Mouse (Mus musculus): ENCODE results near the gene Vwa8.

Vwa8 gene

DNA sequence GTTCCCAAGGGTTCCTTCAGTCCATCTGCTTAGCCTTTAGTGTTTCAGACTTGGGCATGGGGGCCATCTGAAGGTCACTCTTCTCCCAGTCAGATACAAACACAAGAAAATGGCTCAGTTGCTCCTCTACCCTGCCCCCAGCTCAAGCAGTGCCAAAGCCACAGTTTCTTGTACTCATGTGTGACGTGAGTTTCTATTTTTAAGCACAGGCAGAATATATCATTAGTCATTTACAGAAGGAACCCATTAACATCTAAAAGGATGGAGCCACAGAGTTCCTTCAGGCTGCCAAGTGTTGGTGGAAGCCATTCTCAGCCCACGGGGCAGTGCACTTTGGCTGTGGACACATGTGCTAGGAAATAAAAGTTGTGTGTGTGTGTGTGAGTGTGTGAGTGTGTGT is 240.6 kb downstream of the Vwa8 start:
- DNase-seq (ENCODE audit: low spot score), result no peak

- DNase-seq (ENCODE audit: low spot score), result no peak
These were observed 248.3 kb downstream of the Vwa8 start for GRCm38 (mm10) chr14:79097181-79097580.

- DNase-seq (ENCODE audit: low spot score), result peak; percentile 57
These were observed 258.0 kb downstream of the Vwa8 start for GRCm38 (mm10) chr14:79106655-79107515.

DNA sequence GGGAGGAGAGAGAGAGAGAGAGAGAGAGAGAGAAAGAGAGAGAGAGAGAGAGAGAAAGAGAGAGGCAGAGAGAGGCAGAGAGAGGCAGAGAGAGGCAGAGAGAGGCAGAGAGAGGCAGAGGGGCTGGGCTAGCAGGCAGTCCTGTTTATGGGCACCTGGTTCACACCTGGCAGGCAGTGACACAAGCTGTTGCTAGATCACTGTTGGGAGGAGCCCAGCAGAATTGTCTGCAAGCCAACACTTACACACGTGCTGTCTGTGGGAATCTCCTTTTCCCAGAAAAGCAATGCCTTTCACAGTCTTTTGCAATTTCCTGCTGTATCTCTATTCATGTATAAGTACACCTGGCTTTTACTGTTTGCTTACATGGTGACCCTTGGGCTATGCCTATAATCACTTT is 260.5 kb downstream of the Vwa8 start:
- no peak for DNase-seq (ENCODE audit: low spot score)

DNA sequence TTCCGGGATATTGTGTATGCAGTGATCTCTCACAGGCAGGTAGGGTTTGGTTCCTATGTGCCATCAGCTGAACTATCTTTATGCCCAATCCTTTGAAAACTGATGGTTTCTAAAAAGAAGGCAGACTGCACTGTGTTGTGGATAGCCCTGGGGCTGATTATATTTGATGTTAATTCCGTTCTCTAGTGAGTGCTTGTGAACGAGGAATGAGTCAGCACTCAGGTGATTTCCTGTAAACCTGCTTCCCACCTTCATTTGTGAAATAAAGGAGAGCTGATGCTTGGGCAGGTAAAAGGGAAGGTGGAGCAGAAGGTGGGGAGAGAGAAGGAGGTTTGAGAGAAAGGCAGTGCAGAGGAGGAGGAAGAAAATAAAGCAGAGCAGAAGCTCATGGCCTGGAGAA is 261.2 kb downstream of the Vwa8 start:
- DNase-seq (ENCODE audit: low spot score), result no peak

DNA sequence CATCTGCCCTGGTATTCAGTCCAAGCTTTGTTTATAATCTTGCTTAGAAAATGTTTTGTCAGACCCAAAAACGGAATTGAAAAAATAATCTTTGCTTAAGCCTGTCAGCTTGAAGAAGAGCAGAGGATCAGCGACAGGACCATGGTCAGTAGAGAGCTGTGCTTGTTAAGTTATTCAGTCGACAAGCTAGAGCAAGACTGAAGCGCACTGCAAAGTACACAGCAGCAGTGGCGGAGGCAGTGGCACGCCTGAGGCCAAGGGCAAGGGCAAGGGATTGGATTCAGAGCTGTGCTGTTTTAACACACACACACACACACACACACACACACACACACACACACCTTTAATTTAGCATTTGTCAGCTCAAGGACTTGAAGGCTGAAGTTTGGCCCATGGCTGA is 263.2 kb downstream of the Vwa8 start:
- no peak for DNase-seq (ENCODE audit: low spot score)

DNA sequence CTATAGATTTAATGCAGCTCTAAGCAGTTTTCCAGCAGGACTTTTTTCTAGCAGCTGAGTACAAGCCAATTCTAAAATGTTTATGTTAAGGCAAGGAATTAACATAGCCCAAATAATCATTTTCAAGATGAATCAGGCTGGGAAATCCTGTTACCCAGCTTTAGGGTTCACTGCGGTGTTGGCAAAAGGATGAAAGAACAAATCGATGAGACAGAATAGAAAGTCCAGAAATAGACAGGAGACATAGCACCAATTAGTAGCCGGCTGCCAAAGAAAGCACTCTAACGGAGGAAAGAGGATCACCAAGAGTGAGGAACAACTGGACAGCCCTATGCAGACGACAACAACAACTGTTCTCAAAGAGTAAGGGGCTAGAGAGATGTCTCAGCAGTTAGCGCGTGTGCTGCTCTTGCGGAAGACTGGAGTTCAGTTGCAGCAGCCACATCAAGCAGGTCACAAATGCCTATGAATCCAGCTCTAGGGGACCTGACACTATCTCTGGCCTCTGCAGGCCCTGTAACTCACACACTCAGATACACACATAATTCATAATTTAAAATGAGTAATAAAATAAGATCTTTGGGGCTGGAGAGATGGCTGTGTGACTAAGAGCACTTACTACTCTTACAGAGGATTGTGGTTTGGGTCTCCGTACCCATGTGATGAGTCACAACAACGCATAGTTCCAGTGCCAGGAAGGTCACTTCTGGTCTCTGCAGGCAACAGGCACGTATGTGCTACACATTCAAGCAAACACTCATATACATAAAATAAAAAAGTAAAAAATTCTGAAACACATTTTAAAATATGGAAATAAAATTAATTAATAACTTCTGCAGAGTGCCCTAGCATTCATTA is 265.9 kb downstream of the Vwa8 start:
- no peak for DNase-seq (ENCODE audit: low spot score)

GRCm38 (mm10) chr14:79118457-79118856 is 269.6 kb downstream of the Vwa8 start:
- DNase-seq (ENCODE audit: low spot score), result no peak

GRCm38 (mm10) chr14:79119354-79119753 is 270.5 kb downstream of the Vwa8 start:
- DNase-seq (ENCODE audit: low spot score), result no peak

DNA sequence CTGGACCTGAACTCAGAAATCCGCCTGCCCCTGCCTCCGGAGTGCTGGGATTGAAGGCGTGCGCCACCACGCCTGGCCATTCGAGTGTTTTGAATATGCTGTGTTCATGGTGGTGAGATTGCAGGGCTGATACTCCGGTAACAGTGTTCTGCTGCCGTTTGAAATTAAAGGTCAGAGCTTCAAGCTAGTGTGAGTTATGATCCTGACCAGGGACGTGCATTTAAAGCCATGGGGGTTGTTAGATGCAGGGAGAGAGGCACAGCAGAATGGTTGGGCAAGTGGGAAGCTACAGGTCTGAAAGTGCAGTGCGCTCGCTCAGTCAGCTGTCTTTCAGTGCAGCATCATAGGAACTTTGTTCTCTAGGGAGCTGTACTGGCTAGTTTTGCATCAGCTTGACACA is 271.8 kb downstream of the Vwa8 start:
- no peak for DNase-seq (ENCODE audit: low spot score)

DNA sequence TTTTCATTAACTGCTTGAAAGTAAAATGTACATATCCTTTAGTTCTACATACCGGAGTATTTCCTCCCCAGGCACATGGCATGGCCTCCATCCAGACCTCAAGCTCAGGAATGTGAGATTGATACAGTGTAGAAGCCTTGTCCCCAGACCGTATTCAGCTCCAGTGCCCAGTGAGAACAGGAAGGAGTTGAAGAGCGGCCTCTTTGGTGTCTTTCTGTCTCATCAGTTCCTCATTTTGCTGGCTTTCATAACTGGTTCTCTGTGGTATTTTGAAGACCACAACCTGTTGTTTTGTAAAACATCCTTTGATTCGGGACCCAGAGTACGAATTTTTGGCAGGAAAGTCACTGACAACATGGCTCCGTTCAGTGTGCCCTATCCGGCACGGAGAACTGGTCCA is 274.6 kb downstream of the Vwa8 start:
- DNase-seq (ENCODE audit: low spot score), result no peak

- no peak for DNase-seq (ENCODE audit: low spot score)
These were observed 275.8 kb downstream of the Vwa8 start for GRCm38 (mm10) chr14:79124643-79125042.

- DNase-seq (ENCODE audit: low spot score), result no peak
These were observed 277.3 kb downstream of the Vwa8 start for GRCm38 (mm10) chr14:79126176-79126575.

DNA sequence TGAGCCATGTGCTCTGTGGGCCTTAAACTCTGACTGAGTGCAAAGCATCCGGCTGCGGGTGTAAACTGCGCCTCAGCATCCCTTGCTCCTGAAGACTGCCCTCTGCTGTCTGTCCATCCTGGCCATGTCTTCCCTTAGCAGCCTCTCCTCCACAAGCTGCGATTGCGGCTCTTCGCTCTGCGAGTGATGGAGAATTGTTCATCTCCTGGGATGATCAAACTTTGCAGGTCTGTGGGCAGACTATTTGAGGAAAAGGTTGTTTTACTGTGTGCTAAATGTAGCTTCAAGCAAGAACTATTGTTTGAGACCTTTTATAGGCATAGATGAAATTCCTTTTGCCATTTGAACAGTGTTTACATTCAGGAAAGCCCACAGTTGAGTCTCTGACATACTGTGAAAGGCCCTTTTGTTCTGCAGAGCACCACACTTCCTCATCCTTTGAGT is 286.1 kb downstream of the Vwa8 start:
- DNase-seq (ENCODE audit: low spot score), result no peak

DNA sequence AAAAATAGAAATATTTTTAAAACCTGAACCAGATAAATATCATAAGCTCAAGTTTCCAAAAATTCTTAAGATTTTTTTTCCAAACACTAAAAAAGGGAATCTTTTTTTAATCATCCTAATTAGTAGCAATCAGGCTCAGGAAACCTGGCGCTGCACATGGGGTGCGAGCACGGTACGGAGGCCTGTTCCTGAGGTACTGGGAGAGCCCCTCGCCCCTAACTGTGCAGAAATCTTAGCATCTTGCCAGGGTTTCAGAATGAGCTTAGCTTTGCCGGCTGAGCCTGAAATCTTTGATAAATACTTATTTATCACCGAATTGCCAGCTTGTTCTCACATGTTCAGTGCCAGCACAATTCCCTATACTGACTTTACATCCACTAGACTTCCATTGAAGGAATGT is 286.6 kb downstream of the Vwa8 start:
- DNase-seq (ENCODE audit: low spot score), result no peak

DNA sequence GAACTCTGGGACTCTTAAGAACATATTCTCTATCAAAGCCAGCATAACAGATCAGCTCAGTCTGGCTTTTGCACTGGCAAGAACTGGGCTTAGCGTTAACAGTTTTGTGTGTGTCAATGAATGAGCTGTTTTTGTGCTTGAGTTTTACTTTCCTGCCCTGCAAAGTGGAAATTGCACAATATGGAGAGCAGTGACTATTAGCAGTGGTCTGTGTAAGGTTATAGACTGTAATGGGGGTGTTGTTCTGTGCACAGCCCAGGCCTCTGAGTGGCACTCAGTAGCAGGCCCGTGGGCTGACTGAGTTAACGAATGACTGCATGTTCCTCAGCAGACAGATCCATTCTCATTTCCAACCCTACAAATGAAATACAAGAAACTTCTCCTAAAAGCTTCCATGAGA is 287.7 kb downstream of the Vwa8 start:
- DNase-seq (ENCODE audit: low spot score), result no peak

DNA sequence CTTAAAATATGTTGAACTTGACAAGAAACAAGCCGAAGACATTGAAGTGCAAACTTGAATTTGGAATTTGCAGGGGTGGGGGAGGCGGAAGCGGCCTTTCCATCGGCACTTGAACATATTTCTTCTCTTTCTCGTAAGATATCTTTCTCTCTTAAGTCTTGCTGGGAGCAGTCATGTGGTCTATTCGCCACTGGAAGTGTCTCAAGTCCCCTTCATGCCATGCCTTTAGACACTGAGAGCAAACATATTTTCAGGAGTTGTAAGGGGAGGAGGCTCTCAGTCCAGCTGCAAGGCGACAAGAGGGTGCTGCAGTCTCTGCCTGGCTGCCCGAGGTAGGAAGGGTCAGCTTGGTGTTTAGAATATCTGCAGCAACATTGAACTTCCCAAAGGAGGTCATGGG is 288.2 kb downstream of the Vwa8 start:
- no peak for DNase-seq (ENCODE audit: low spot score)

DNA sequence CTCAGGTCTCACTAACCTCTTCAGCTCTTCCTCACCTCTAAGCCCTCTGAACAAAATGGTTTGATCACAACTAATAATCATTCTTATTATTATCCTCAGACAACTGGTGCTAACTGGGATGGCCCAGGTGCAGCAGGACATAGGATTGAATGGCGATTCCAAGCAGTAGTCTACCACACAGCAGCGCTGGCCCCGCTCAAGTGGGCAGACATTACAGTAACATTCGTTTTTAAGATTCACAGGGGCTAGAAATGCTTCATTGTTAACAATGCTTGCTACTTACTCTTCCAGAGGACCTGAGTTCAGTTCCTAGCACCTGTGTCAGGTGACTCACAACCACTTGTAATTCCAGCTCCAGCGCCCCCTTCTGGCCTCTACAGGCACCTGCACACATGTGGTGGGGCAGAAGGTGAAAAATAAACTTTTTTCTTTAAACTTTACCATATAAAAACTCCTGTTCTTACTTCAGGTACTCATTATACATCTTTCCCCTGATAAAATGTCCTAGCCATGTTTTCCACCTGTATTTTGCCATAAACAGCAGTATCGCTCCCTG is 290.3 kb downstream of the Vwa8 start:
- DNase-seq (ENCODE audit: low spot score), result no peak

DNA sequence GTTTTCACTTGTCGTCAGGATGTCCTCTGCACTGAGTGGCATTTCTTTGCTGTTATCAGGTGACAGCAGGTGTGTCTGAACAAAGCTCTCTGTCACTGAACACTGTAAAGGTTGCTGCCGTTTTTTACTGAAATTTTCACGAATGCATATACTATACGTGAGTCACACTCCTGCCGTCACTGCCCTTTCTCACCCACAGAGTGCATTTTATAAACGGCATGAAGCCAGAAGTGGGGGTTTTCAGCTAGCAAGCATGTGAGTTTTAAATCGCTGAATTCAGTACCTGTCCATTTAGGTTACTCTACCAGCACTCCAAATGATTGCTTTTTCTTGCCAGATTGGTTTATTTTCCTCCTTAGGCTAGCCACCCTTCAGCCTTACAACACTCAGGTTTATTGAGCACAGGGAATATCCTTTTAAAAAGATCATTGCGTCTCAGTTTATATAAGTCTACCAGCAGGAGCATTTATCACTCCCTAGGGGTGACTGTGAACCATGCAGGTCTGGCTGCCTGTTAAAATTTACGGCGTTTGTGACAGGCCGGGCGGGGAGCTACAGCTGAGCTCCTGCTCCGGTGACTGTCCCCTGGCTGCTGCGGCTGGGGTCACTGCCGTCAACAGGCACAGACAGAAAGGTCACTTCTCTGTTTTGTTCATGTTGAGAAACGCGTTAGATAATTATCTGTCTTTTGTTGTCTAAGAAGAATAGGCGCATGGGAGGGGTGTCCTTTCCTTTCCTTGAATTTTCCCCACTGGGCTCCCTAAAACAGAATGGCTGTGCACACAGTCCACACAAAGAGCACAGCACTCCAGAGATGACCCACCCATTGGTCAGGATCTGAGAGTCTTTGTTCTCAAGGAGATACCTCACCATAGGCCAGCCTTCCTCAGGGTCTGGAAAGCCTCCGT is 291.3 kb downstream of the Vwa8 start:
- DNase-seq (ENCODE audit: low spot score), result peak; percentile 15

GRCm38 (mm10) chr14:79140826-79141219 is 292.0 kb downstream of the Vwa8 start:
- DNase-seq (ENCODE audit: low spot score), result no peak

DNA sequence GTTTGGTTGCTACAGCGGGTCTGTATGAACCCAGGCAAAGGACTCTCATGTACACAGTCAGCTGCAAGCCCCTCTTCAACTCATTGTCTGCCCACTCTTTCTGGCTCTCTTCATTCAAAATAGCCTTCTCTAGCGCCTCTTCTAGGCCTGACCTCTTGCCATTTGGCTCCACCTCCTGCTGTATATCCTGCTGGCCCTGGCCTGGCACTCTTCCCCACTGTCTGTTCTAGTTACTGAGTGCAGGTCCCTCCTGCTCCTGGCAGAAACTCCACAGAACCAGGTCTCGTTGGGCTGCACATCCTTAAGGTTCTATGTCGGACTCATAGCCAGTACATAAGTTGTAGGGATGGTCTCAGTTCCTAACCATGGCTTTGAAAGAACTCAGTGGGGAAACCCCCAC is 293.5 kb downstream of the Vwa8 start:
- DNase-seq (ENCODE audit: low spot score), result no peak

GRCm38 (mm10) chr14:79143696-79144095 is 294.8 kb downstream of the Vwa8 start:
- DNase-seq (ENCODE audit: low spot score), result no peak

Data from yolk sac, embryonic 10.5 days (tissue).